Mouse (Mus musculus) CD8-positive naive resting alpha-beta T cell, adult 2 months (primary cell): Measurements from ENCODE around the gene Gm10203.
A peak's percentile ranks its signal among the peaks of the same experiment; 100 is the strongest.
"Not testable (repeated sequence)": the region's sequence is repeated elsewhere in the genome, so short reads cannot be mapped to it uniquely, and the experiment has no call there.

Experiments used
- DNase-seq, 2 experiments: peaks; one replicate each; pipeline ENCODE4 v3.0.0; 2022; ENCODE audit warnings: low read depth in 2 of 2, low spot score in 2 of 2

The Gm10203 gene

GRCm38 (mm10) chr6:149129870-149130269, at the start of gene Gm10203:
Gene Gm10203 (plus strand): TSS chr6:149130170.
- not testable (repeated sequence) for DNase-seq

GRCm38 (mm10) chr6:149092406-149092805, 37.6 kb upstream of the Gm10203 start:
- DNase-seq: no peak

GRCm38 (mm10) chr6:149093465-149093864, 36.5 kb upstream of the Gm10203 start:
- DNase-seq: no peak

- DNase-seq: no peak
Measured at GRCm38 (mm10) chr6:149094555-149094954, 35.4 kb upstream of the Gm10203 start.

GRCm38 (mm10) chr6:149095389-149095788, 34.6 kb upstream of the Gm10203 start:
- no peak for DNase-seq

GRCm38 (mm10) chr6:149096233-149096632, 33.7 kb upstream of the Gm10203 start:
- no peak for DNase-seq

GRCm38 (mm10) chr6:149097276-149097675, 32.7 kb upstream of the Gm10203 start:
- DNase-seq: no peak

GRCm38 (mm10) chr6:149098993-149099392, 31.0 kb upstream of the Gm10203 start:
- no peak for DNase-seq

GRCm38 (mm10) chr6:149100174-149101075, 29.5 kb upstream of the Gm10203 start:
- no peak for DNase-seq

GRCm38 (mm10) chr6:149101076-149101942, 28.7 kb upstream of the Gm10203 start, which contains the start of gene Dennd5b:
Gene Dennd5b (minus strand): TSS chr6:149101680.
- no peak for DNase-seq

GRCm38 (mm10) chr6:149101943-149102243, 28.1 kb upstream of the Gm10203 start:
- no peak for DNase-seq

GRCm38 (mm10) chr6:149103451-149103850, 26.5 kb upstream of the Gm10203 start:
- DNase-seq: no peak

GRCm38 (mm10) chr6:149107615-149108014, 22.4 kb upstream of the Gm10203 start:
- DNase-seq: no peak

GRCm38 (mm10) chr6:149108909-149109308, 21.1 kb upstream of the Gm10203 start:
- no peak for DNase-seq

GRCm38 (mm10) chr6:149116992-149117391, 13.0 kb upstream of the Gm10203 start:
- DNase-seq: no peak

- no peak for DNase-seq
Measured at GRCm38 (mm10) chr6:149118935-149119334, 11.0 kb upstream of the Gm10203 start.

GRCm38 (mm10) chr6:149119853-149120252, 10.1 kb upstream of the Gm10203 start:
- DNase-seq: peak; percentile 37 to 67

- DNase-seq: no peak
Measured at GRCm38 (mm10) chr6:149123042-149123441, 6.9 kb upstream of the Gm10203 start.

- peak; percentile 44 to 66 for DNase-seq
Measured at GRCm38 (mm10) chr6:149126675-149127074, 3.3 kb upstream of the Gm10203 start.

- no peak for DNase-seq
Measured at GRCm38 (mm10) chr6:149131111-149131510, 1.1 kb downstream of the Gm10203 start.

- peak; percentile 40 to 51 for DNase-seq
Measured at GRCm38 (mm10) chr6:149132311-149133077, 2.5 kb downstream of the Gm10203 start.
